Mouse (Mus musculus) stomach, embryonic 14.5 days (tissue): ENCODE measurements at regions not wholly inside any gene's neighbourhood (a gene's known extent, or its start where the extent isn't known, plus 50 kb on each side); places are given as distances from the start of the nearest gene placed in this dataset.

Experiments used
- ATAC-seq: fragments of 200-750 bp; cut with Nextera tagmentation; 2 replicates; pipeline ENCODE4 v1.8.0; 2017; ENCODE audit warnings: low read depth, moderate TSS enrichment; ENCODE audit not compliant: insufficient number of reproducible peaks, insufficient read depth, low FRiP score
- H3K27ac ChIP-seq: fragments of 300-500 bp; sonication (generic); 2 replicates; pipeline ENCODE4 v1.5.1; 2014; ENCODE audit warnings: mild to moderate bottlenecking, low read length, moderate library complexity, mixed read lengths
- H3K27me3 ChIP-seq: fragments of 300-500 bp; sonication (generic); 2 replicates; pipeline ENCODE4 v1.6.1; 2014; ENCODE audit warnings: low read length, control low read depth, mixed read lengths; ENCODE audit not compliant: control insufficient read depth, insufficient read depth
- H3K36me3 ChIP-seq: fragments of 300-500 bp; sonication (generic); 2 replicates; pipeline ENCODE4 v1.6.1; 2014; ENCODE audit warnings: mild to moderate bottlenecking, control low read depth, low read length, moderate library complexity, mixed read lengths; ENCODE audit not compliant: control insufficient read depth, insufficient read depth
- H3K4me1 ChIP-seq: fragments of 300-500 bp; sonication (generic); 2 replicates; pipeline ENCODE4 v1.6.1; 2014; ENCODE audit warnings: low read length, control low read depth, mixed read lengths; ENCODE audit not compliant: control insufficient read depth, insufficient read depth
- H3K4me2 ChIP-seq: fragments of 300-500 bp; sonication (generic); replicated peaks from 2 replicates; pipeline ENCODE4 v1.6.1; 2014; ENCODE audit warnings: low read depth, low read length, control low read depth
- H3K4me3 ChIP-seq: fragments of 300-500 bp; sonication (generic); 2 replicates; pipeline ENCODE4 v1.5.1; 2014; ENCODE audit warnings: low read depth, low read length, control low read depth
- H3K9ac ChIP-seq: fragments of 300-500 bp; sonication (generic); replicated peaks from 2 replicates; pipeline ENCODE4 v1.6.1; 2014; ENCODE audit warnings: low read depth, mild to moderate bottlenecking, control low read depth, low read length, moderate library complexity, mixed read lengths
- H3K9me3 ChIP-seq: fragments of 300-500 bp; sonication (generic); 2 replicates; pipeline ENCODE4 v1.6.1; 2016; ENCODE audit warnings: low read depth, low read length, control low read depth; ENCODE audit not compliant: control insufficient read depth
- WGBS: fragments of 180-500 bp; shearing (Covaris S2); extraction: QIAGEN DNeasy Blood & Tissue Kit; methylation state at CpG from one replicate; pipeline ENCODE4 v1.1.7; 2014; 5-methylcytosine and 5-hydroxymethylcytosine counted together

- no peaks in the 10 kb centered on the region for H3K27me3 ChIP-seq
- ATAC-seq, result no peak
- H3K4me1 ChIP-seq, result no peaks in the 10 kb centered on the region
- 87% methylated on average over 8 of the region's 8 CpGs for WGBS
- H3K4me2 ChIP-seq, result no peak overlapping the region
- H3K36me3 ChIP-seq, result no peaks in the 10 kb centered on the region
- H3K9ac ChIP-seq, result no peak overlapping the region
- no peak overlapping the region for H3K27ac ChIP-seq
- no peak overlapping the region for H3K4me3 ChIP-seq
- H3K9me3 ChIP-seq, result no peaks in the 10 kb centered on the region
Observed at GRCm38 (mm10) chr4:53386309-53386708, 53.9 kb upstream of the Slc44a1 start.

DNA sequence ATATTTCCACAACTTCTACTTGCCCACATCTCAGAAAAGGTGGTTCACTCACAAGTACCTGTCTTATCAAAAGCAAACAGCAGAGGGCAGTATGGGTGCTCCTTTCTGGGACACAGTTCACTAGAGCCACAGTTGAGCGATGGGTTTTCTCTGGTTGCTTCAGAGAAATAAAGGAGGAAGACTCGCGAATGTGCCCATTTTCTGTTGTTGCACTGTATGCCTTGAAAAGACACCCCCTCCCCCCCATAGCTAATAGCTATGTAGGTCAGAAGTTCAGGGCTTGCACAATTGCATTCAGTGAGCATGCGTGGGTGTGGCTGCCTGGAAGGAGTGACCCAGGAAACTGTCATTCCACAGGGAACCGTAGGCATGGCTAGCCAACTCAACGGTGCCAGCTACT is 55.5 kb upstream of the Slc44a1 start:
- Histone ChIP-seq H3K9me3 (no peaks in the 10 kb centered on the region), H3K27ac (no peak overlapping the region), H3K36me3 (no peaks in the 10 kb centered on the region), H3K4me3 (no peak overlapping the region), H3K4me2 (0 out of 2 replicates have a peak overlapping the region, but pooled peaks have one; percentile 17), H3K4me1 (no peaks in the 10 kb centered on the region), H3K9ac (no peak overlapping the region), H3K27me3 (no peaks in the 10 kb centered on the region)
- peak; percentile 65; the same call in 1 of the 2 replicates for ATAC-seq
- WGBS, result 20% methylated on average over 6 of the region's 6 CpGs

DNA sequence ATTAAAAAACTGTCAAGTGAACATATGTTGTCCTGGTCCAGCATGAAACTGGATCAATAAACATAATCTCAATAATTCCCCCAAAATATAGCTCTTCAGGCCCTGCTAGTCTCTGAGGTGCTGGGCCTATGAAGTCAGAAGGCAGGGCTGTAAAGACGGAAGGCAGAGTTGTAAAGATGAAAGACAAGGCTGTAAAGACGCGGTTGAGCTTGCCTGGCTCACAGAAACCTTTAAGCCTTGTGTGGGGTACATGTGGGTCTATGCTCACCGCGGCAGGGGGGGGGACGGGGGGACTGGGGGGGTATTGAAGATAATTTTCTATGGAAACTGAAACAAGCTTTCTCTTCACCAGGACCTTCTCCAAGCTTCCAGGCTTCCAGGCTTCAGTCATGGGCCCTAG is 56.1 kb upstream of the Slc44a1 start:
- no peak for ATAC-seq
- Histone ChIP-seq H3K4me3 (no peak overlapping the region), H3K4me2 (no peak overlapping the region), H3K9me3 (no peaks in the 10 kb centered on the region), H3K27ac (no peak overlapping the region), H3K36me3 (no peaks in the 10 kb centered on the region), H3K27me3 (no peaks in the 10 kb centered on the region), H3K4me1 (no peaks in the 10 kb centered on the region), H3K9ac (no peak overlapping the region)
- 69% methylated on average over 6 of the region's 6 CpGs for WGBS

- WGBS, result 59% methylated on average over 4 of the region's 4 CpGs
Observed at GRCm38 (mm10) chr4:53382012-53382411, 58.2 kb upstream of the Slc44a1 start.

GRCm38 (mm10) chr4:53379855-53380254 is 60.4 kb upstream of the Slc44a1 start:
- ATAC-seq, result no peak
- Histone ChIP-seq H3K9me3 (no peaks in the 10 kb centered on the region), H3K4me3 (no peak overlapping the region), H3K4me1 (no peaks in the 10 kb centered on the region), H3K27ac (no peak overlapping the region), H3K27me3 (no peaks in the 10 kb centered on the region), H3K36me3 (no peaks in the 10 kb centered on the region), H3K4me2 (no peak overlapping the region), H3K9ac (no peak overlapping the region)
- 92% methylated on average over 1 of the region's 1 CpGs for WGBS

More at GRCm38 (mm10) chr4:53382012-53382411, 58.2 kb upstream of the Slc44a1 start:
- Histone ChIP-seq H3K36me3 (no peaks in the 10 kb centered on the region), H3K27me3 (no peaks in the 10 kb centered on the region), H3K4me1 (no peaks in the 10 kb centered on the region), H3K9me3 (no peaks in the 10 kb centered on the region), H3K27ac (no peak overlapping the region), H3K4me2 (no peak overlapping the region), H3K4me3 (no peak overlapping the region), H3K9ac (no peak overlapping the region)
- no peak for ATAC-seq

DNA sequence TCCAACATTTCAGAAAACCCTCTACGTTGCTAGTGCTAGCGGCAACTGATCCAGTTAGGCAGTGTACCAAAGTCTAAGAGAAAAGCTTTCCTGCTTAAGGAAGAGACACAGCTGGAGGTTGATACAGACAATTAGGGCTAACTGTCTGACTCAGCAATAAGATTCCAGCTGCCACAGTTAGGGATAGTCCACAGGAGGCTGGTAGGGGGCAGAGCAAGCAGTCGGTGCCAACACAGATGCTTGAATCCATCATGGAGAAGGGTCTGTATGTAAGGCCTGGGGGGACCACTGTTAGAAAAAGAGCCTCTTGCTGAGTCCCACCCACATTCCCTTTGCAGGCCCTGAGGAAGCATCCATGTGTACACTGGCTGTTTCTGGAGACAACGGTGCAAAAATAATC is 63.2 kb upstream of the Slc44a1 start:
- Histone ChIP-seq H3K4me1 (no peaks in the 10 kb centered on the region), H3K27ac (no peak overlapping the region), H3K9me3 (no peaks in the 10 kb centered on the region), H3K4me3 (no peak overlapping the region), H3K36me3 (no peaks in the 10 kb centered on the region), H3K9ac (no peak overlapping the region), H3K4me2 (no peak overlapping the region), H3K27me3 (no peaks in the 10 kb centered on the region)
- no peak for ATAC-seq
- WGBS, result 72% methylated on average over 4 of the region's 4 CpGs

GRCm38 (mm10) chr4:53356374-53356773 is 83.8 kb upstream of the Slc44a1 start:
- Histone ChIP-seq H3K27me3 (no peaks in the 10 kb centered on the region), H3K36me3 (no peaks in the 10 kb centered on the region), H3K4me2 (no peak overlapping the region), H3K9me3 (no peaks in the 10 kb centered on the region), H3K27ac (no peak overlapping the region), H3K4me1 (no peaks in the 10 kb centered on the region), H3K9ac (no peak overlapping the region), H3K4me3 (no peak overlapping the region)
- WGBS, result 80% methylated on average over 2 of the region's 2 CpGs
- no peak for ATAC-seq

- H3K4me1 ChIP-seq, result no peaks in the 10 kb centered on the region
- H3K9me3 ChIP-seq, result no peaks in the 10 kb centered on the region
- no peak overlapping the region for H3K4me3 ChIP-seq
- H3K36me3 ChIP-seq, result no peaks in the 10 kb centered on the region
- 37% methylated on average over 5 of the region's 5 CpGs for WGBS
- no peak overlapping the region for H3K27ac ChIP-seq
- no peak; the same call in 1 of the 2 replicates for ATAC-seq
- no peak overlapping the region for H3K9ac ChIP-seq
- no peak overlapping the region for H3K4me2 ChIP-seq
- no peaks in the 10 kb centered on the region for H3K27me3 ChIP-seq
Observed at GRCm38 (mm10) chr4:53354961-53355360, 85.3 kb upstream of the Slc44a1 start.

DNA sequence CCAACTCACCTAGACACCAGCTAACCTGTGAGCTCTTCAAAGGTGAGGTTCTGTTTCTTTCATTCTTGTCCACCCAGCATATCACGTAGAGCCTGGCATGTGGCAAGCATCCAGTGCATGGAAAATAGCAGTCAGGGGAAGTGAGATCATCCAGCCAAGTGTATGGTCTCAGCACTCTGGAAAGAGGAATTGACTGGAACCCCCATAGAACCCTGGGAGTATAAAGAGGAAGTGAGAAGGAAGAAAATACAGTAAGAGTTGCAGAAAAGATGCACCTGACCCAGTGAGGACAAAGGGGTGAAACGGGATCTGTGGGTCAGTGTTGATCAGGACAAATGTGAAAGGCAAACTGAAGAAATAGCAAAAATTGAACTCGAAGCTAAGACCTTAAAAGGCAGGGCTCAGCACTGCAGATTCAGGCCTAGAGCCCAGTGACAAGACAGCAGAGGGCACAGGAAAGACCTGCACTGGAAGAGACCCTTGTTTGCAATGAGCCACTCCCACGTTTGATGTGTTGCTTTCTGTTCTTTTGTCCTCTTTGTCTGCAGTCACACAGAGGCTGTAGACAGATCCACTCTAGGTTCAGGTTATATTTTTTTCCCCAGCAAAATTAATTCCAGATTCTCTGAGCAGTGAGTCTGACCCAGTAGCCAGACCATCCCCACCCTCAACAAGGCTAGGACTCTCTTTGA is 86.7 kb upstream of the Slc44a1 start:
- H3K4me1 ChIP-seq, result no peaks in the 10 kb centered on the region
- no peaks in the 10 kb centered on the region for H3K9me3 ChIP-seq
- no peaks in the 10 kb centered on the region for H3K36me3 ChIP-seq
- H3K27me3 ChIP-seq, result no peaks in the 10 kb centered on the region
- ATAC-seq, result no peak
- H3K27ac ChIP-seq, result no peak overlapping the region
- H3K4me3 ChIP-seq, result no peak overlapping the region
- no peak overlapping the region for H3K9ac ChIP-seq
- WGBS, result 67% methylated on average over 4 of the region's 4 CpGs
- no peak overlapping the region for H3K4me2 ChIP-seq
